Mouse (Mus musculus): ENCODE results near the gene Tcp10c. TPM values are rescaled to one million over a fixed set of nuclear protein-coding genes. Genes with fewer than 3 reads are reported as not detected.
"Not testable (repeated sequence)": the region's sequence is repeated elsewhere in the genome, so short reads cannot be mapped to it uniquely, and the experiment has no call there.

Gene Tcp10c
- polyA plus RNA-seq, 1 experiment from 2014 or later: not detected

DNA sequence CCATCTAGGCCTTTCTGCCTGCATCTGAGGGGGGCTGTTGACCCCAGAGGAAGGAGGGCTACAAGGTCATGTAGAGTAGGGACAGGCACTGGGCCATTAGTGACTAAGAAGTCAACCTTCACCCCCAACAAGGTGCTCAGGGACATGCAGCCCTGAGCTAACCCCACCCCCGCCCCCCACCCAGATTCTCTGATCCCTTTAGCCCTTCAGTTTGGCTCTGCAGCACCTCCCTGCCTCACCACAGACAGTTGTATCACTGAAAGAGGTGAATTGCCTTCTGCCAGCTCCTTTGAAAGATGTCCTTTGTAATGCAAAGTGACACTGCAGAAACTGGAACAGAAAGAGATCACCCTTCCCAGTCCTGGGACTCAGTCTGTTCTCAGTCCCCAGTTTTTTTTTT lies 16.4 kb upstream of the Tcp10c start:
- H3K9me3 ChIP-seq (ENCODE audit: control insufficient read depth, low read length); H3K4me1 ChIP-seq (ENCODE audit: control insufficient read depth, insufficient read depth, low read length); H3K27me3 ChIP-seq (ENCODE audit: control insufficient read depth, insufficient read depth, low read length); H3K4me2 ChIP-seq (ENCODE audit: low read depth); DNase-seq (ENCODE audit: low spot score); H3K36me3 ChIP-seq (ENCODE audit: control insufficient read depth, insufficient read depth, low read length); H3K4me3 ChIP-seq (ENCODE audit: low read depth, low read length); H3K27ac ChIP-seq (ENCODE audit: low read depth, low read length); H3K9ac ChIP-seq (ENCODE audit: low read length); ATAC-seq (ENCODE audit: insufficient read depth, low FRiP score, low TSS enrichment): not testable (repeated sequence)
- WGBS: 60% methylated on average over 1 of the region's 1 CpGs

DNA sequence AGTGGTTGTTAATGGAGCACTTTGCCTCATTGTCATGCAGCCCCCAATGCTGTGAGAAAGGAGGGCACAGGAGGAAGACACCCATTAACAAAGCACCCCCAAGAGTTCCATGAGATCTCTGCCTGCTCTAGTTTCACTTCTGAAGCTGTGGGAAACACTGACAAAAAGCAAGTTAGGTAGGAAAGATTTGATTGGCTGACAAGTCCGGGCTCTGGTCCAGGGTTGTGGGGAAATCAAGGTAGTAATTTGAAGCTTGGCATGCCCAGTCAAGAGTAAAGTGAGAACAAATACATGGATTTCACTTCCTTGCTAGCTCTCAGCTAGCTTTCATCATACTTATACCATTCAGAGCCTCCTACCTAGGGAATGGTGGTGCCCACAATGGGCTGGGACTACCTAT lies 14.3 kb upstream of the Tcp10c start:
- not testable (repeated sequence) for H3K4me3 ChIP-seq (ENCODE audit: low read depth, low read length); H3K4me2 ChIP-seq (ENCODE audit: low read depth); H3K36me3 ChIP-seq (ENCODE audit: control insufficient read depth, insufficient read depth, low read length); ATAC-seq (ENCODE audit: insufficient read depth, low FRiP score, low TSS enrichment); H3K27me3 ChIP-seq (ENCODE audit: control insufficient read depth, insufficient read depth, low read length); H3K27ac ChIP-seq (ENCODE audit: low read depth, low read length); H3K4me1 ChIP-seq (ENCODE audit: control insufficient read depth, insufficient read depth, low read length); H3K9me3 ChIP-seq (ENCODE audit: control insufficient read depth, low read length); H3K9ac ChIP-seq (ENCODE audit: low read length); DNase-seq (ENCODE audit: low spot score)
- WGBS: 86% methylated on average over 1 of the region's 1 CpGs

DNA sequence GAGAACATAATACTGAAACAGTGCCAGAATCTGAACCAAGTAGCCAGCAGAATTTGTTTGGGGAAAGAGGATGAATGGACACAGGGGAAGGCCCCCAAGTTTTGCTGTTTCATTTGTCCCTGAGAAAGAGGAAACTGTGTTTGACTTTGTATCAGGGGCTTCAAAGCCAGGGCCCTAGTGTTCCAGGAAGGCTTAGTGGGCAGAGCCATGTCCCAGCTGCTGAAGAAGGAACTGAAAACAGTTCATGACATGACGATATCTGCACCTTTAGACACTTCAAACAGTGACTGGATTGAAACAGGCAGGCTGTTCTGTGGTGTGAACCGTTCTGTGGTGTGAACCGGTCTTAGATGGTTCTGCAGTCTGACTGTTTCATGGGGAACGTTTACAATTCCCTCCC lies 8.4 kb upstream of the Tcp10c start:
- H3K4me2 ChIP-seq (ENCODE audit: low read depth): not testable (repeated sequence)

DNA sequence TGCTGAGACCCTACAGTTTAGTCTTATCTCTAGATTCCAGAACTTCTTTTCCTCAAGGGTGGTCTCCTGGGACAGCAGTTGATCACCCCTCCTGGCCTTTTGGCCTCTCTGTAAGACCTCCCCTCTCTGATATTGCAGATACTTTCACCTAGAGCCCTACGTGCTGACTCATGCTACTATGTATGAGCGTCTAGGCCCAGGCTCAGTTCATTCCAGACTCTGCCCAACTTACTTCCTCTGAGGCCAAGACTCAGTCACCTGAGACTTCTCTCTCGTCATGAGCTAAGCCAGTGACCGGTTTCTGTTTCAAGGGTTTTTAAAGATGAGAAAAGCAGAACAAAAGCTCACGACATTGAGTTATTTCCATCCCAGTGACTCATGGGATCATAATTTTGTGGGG lies 4.8 kb upstream of the Tcp10c start:
- not testable (repeated sequence) for DNase-seq (ENCODE audit: low spot score)
- WGBS: 90% methylated on average over 4 of the region's 5 CpGs

More for the DNA sequence above, 8.4 kb upstream of the Tcp10c start:
- not testable (repeated sequence) for H3K27ac ChIP-seq (ENCODE audit: low read depth, low read length); H3K36me3 ChIP-seq (ENCODE audit: control insufficient read depth, insufficient read depth, low read length); H3K9ac ChIP-seq (ENCODE audit: low read length); ATAC-seq (ENCODE audit: insufficient read depth, low FRiP score, low TSS enrichment); H3K4me1 ChIP-seq (ENCODE audit: control insufficient read depth, insufficient read depth, low read length); DNase-seq (ENCODE audit: low spot score); H3K27me3 ChIP-seq (ENCODE audit: control insufficient read depth, insufficient read depth, low read length); H3K9me3 ChIP-seq (ENCODE audit: control insufficient read depth, low read length); H3K4me3 ChIP-seq (ENCODE audit: low read depth, low read length)
- WGBS: no CpG with 5 or more reads among the region's 4 CpGs

DNA sequence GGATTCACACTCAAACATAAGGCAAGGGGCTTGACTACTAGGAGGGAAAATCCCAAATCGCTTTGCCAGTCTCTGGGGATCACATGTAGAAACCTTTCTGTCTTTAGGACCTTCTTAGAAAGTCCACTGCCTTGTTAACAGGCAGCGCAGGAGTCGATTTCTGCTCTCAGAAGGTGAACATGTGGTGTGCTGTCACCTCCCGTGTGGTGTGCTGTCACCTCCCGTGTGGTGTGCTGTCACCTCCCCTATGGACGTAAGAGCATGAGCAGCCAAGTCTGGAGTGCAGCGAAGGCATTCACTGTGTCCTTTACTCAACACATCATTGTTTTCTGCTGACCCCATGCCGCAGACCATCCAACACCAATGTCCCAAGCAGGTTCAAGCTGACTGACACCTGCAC lies 1.1 kb upstream of the Tcp10c start:
- H3K4me2 ChIP-seq (ENCODE audit: low read depth); H3K36me3 ChIP-seq (ENCODE audit: control insufficient read depth, insufficient read depth, low read length); H3K27me3 ChIP-seq (ENCODE audit: control insufficient read depth, insufficient read depth, low read length); ATAC-seq (ENCODE audit: insufficient read depth, low FRiP score, low TSS enrichment); H3K4me3 ChIP-seq (ENCODE audit: low read depth, low read length); H3K4me1 ChIP-seq (ENCODE audit: control insufficient read depth, insufficient read depth, low read length); H3K9ac ChIP-seq (ENCODE audit: low read length); H3K27ac ChIP-seq (ENCODE audit: low read depth, low read length): not testable (repeated sequence)
- 86% methylated on average over 8 of the region's 8 CpGs for WGBS
- DNase-seq (ENCODE audit: low spot score): peak; percentile 3
- H3K9me3 ChIP-seq (ENCODE audit: control insufficient read depth, low read length): peaks cover 12% of the 10 kb centered on the region; the same call in 1 of the 2 replicates

More for the DNA sequence above, 4.8 kb upstream of the Tcp10c start:
- H3K36me3 ChIP-seq (ENCODE audit: control insufficient read depth, insufficient read depth, low read length); ATAC-seq (ENCODE audit: insufficient read depth, low FRiP score, low TSS enrichment); H3K4me1 ChIP-seq (ENCODE audit: control insufficient read depth, insufficient read depth, low read length); H3K27me3 ChIP-seq (ENCODE audit: control insufficient read depth, insufficient read depth, low read length); H3K4me2 ChIP-seq (ENCODE audit: low read depth); H3K9ac ChIP-seq (ENCODE audit: low read length); H3K27ac ChIP-seq (ENCODE audit: low read depth, low read length); H3K9me3 ChIP-seq (ENCODE audit: control insufficient read depth, low read length); H3K4me3 ChIP-seq (ENCODE audit: low read depth, low read length): not testable (repeated sequence)

DNA sequence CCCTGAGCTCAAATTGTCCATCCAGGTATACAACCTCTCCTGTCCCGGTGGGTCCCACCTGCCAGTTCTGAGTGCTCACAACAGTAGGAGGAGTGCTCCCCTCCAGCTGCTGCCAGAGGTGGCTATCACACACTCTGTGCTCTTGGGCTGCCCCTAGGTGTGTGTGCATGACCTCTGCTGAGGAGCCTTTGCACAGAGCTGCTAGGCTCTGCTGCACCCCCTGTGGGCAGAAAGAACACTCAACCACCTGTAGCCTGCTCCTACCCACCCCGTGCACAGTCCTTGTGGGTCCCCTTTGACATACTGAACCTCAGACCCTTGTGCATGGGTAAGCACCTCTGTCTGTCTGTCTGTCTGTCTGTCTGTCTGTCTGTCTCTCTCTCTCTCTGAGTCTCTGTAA lies 8.1 kb downstream of the Tcp10c start:
- H3K4me3 ChIP-seq (ENCODE audit: low read depth, low read length); H3K27ac ChIP-seq (ENCODE audit: low read depth, low read length); H3K9me3 ChIP-seq (ENCODE audit: control insufficient read depth, low read length); H3K4me1 ChIP-seq (ENCODE audit: control insufficient read depth, insufficient read depth, low read length); H3K27me3 ChIP-seq (ENCODE audit: control insufficient read depth, insufficient read depth, low read length); H3K36me3 ChIP-seq (ENCODE audit: control insufficient read depth, insufficient read depth, low read length); H3K9ac ChIP-seq (ENCODE audit: low read length); DNase-seq (ENCODE audit: low spot score); H3K4me2 ChIP-seq (ENCODE audit: low read depth); ATAC-seq (ENCODE audit: insufficient read depth, low FRiP score, low TSS enrichment): not testable (repeated sequence)
- 91% methylated on average over 2 of the region's 2 CpGs for WGBS

DNA sequence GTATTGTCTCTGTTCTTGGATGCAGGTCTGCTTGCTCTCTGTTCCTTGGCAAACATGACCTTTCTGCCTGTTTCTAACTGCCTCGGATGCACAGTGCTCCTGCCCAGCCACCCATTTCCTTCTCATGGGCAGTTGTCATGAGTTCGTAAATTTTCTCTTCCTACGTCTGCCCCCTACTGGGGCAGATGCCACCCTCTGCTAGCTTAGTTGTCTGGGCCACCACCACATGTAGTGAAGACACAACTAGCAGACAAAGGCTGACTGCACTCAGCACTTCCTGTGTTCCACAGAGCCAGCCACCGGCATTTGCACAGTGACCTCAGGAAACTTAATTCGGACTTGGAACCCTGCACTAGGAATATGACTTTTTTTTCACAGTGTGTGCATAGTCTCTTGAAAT lies 9.4 kb downstream of the Tcp10c start:
- not testable (repeated sequence) for H3K9ac ChIP-seq (ENCODE audit: low read length)
- 93% methylated on average over 3 of the region's 5 CpGs for WGBS

DNA sequence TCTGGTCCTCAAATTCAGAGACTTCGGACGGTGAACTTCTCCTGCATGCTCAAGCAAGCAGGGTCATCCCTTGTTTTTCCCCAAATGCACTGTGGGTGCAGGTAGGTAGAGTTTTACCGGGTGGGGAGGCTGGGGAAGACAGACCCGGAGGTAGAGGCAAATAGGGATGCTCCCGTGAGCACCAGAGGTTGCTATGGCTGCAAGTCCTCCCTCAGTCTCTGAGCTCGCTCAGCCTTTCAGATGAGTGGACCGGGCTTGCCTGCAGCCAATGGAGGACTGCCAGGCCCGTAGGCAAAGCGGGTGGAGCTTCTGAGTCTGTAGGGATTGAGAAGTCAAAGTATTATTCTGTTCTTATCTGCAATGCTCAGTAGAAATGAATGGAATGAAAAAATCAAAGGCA lies 9.8 kb downstream of the Tcp10c start:
- DNase-seq (ENCODE audit: low spot score): peak; percentile 6
- not testable (repeated sequence) for H3K4me2 ChIP-seq (ENCODE audit: low read depth); H3K9me3 ChIP-seq (ENCODE audit: control insufficient read depth, low read length); H3K4me1 ChIP-seq (ENCODE audit: control insufficient read depth, insufficient read depth, low read length); ATAC-seq (ENCODE audit: insufficient read depth, low FRiP score, low TSS enrichment); H3K9ac ChIP-seq (ENCODE audit: low read length); H3K4me3 ChIP-seq (ENCODE audit: low read depth, low read length); H3K36me3 ChIP-seq (ENCODE audit: control insufficient read depth, insufficient read depth, low read length); H3K27ac ChIP-seq (ENCODE audit: low read depth, low read length); H3K27me3 ChIP-seq (ENCODE audit: control insufficient read depth, insufficient read depth, low read length)
- 89% methylated on average over 9 of the region's 9 CpGs for WGBS

More for the DNA sequence above, 9.4 kb downstream of the Tcp10c start:
- H3K4me3 ChIP-seq (ENCODE audit: low read depth, low read length); DNase-seq (ENCODE audit: low spot score); H3K4me1 ChIP-seq (ENCODE audit: control insufficient read depth, insufficient read depth, low read length); H3K27ac ChIP-seq (ENCODE audit: low read depth, low read length); H3K9me3 ChIP-seq (ENCODE audit: control insufficient read depth, low read length); H3K36me3 ChIP-seq (ENCODE audit: control insufficient read depth, insufficient read depth, low read length); H3K4me2 ChIP-seq (ENCODE audit: low read depth); ATAC-seq (ENCODE audit: insufficient read depth, low FRiP score, low TSS enrichment); H3K27me3 ChIP-seq (ENCODE audit: control insufficient read depth, insufficient read depth, low read length): not testable (repeated sequence)

DNA sequence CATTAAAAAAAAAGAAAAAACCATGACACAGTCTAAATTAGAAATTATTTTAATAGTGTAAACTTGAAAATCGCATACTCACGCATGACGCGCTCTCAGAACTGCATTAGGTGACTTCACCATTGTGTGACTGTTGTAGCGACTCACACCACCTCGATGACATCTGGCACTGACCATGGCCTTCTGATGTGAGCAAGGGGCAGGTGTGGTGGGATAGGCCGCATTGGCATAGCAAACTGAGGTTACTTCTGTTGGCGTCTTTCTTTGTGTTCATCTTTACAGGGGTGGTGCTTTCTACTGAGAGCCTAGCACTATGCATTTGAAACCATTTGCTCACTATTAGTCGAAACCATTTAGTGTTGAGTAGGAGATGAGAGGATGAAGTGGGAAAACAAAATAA lies 12.8 kb downstream of the Tcp10c start:
- H3K4me1 ChIP-seq (ENCODE audit: control insufficient read depth, insufficient read depth, low read length); H3K36me3 ChIP-seq (ENCODE audit: control insufficient read depth, insufficient read depth, low read length); H3K4me2 ChIP-seq (ENCODE audit: low read depth); H3K27me3 ChIP-seq (ENCODE audit: control insufficient read depth, insufficient read depth, low read length); H3K9me3 ChIP-seq (ENCODE audit: control insufficient read depth, low read length); ATAC-seq (ENCODE audit: insufficient read depth, low FRiP score, low TSS enrichment); H3K9ac ChIP-seq (ENCODE audit: low read length); H3K27ac ChIP-seq (ENCODE audit: low read depth, low read length); H3K4me3 ChIP-seq (ENCODE audit: low read depth, low read length); DNase-seq (ENCODE audit: low spot score): not testable (repeated sequence)
- WGBS: 94% methylated on average over 9 of the region's 9 CpGs
